Mouse (Mus musculus): ENCODE data around the gene Ak6.

Gene Ak6

GRCm38 (mm10) chr13:100650550-100651438, at the start of gene Ak6, which contains the start of gene Rad17:
Gene Ak6 (plus strand): TSS chr13:100650979.
Gene Rad17 (minus strand): TSS chr13:100651051.
- peak; percentile 89 to 95 for DNase-seq (ENCODE audit: low spot score in 2 of 2)

DNA sequence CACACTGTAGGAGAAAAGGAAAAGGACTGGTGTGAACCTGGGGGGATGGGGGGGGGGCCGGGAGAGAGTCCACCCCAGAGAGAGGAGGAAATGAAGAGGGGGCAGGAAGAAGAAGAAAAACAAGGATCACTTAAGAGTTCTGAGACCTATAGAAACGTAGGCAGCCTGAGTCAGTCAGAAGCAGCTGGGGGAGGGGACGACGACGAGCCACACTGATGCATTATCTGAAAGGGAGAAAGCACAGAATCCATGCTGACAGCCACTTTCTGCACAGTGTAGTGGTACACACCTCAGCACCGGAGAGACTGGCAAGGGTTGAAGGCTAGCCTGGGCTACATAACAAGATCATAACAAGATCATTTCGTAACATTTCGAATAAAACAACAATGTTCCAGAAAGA, 49.7 kb upstream of the Ak6 start:
- no peak for DNase-seq (ENCODE audit: low spot score in 2 of 2)

DNA sequence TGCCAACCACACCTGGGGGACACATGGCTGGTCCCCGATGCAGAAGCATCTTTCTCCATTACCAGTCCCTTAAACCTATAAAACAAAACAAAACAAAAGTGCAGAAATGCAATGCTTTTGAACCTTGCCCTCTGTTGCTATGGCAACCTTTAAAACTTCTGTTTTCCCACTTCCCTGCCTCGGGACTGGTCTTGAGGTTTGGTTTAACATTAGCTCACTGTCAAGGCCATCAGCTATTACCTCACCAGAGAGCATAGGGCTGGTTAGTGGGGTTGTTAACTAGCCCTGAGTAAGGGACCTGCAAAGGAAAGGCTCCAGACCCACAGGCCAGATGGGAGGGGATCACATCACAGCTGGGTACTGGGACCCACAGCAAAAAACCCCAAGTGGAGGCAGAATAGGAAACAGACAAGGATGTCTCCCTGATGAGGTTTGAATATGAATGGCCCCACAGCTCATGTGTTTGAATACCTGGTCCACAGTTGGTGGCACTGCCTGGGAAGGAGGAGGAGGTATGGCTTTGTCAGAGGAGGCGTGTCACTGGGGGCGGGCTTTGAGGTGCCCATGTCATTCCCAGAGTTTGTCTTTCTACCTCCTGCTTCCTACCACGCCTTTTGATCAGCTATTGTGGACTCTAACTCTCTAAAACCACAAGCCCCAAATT, 48.4 kb upstream of the Ak6 start:
- no peak for DNase-seq (ENCODE audit: low spot score in 2 of 2)

GRCm38 (mm10) chr13:100603031-100603737, 47.6 kb upstream of the Ak6 start:
- DNase-seq (ENCODE audit: low spot score in 2 of 2), result no peak

DNA sequence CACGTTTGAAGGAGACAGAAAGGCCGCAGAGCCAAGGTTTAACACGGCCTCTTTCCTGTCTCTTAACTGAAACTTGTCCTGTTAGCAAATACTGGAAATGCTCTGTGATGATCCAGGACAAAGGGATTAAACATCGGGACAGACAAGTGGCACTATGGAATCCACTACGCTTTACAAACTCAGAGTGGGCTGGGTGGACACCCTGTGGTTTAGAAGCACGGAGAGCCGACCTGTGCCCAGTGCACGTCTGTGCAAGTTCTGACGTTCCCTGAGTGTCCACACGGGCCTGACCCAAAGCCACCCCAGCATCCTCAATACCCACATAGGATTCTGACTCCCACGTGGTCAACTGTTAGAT, 47.1 kb upstream of the Ak6 start:
- DNase-seq (ENCODE audit: low spot score in 2 of 2), result no peak

- no peak for DNase-seq (ENCODE audit: low spot score in 2 of 2)
Measured at GRCm38 (mm10) chr13:100605845-100606244, 44.9 kb upstream of the Ak6 start.

DNA sequence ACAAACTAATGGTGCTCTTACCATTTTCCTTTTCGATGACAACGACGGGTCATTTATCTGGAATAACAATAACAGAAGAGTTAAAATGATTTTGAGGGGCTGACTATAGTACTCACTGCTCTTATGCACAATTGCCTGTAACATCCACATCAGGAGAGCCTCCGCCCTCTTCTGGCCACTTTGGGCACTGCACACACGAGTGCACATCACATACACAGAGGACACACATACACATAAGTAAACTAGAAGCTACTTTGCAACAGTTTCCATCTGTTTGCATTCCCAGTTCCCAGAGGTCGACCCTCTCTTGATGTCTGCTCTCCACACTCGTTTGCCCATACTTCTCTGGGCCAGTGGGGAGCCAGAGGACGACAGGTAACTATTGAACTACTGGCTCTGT, 43.0 kb upstream of the Ak6 start:
- no peak for DNase-seq (ENCODE audit: low spot score in 2 of 2)

GRCm38 (mm10) chr13:100611266-100611665, 39.5 kb upstream of the Ak6 start:
- no peak for DNase-seq (ENCODE audit: low spot score in 2 of 2)

DNA sequence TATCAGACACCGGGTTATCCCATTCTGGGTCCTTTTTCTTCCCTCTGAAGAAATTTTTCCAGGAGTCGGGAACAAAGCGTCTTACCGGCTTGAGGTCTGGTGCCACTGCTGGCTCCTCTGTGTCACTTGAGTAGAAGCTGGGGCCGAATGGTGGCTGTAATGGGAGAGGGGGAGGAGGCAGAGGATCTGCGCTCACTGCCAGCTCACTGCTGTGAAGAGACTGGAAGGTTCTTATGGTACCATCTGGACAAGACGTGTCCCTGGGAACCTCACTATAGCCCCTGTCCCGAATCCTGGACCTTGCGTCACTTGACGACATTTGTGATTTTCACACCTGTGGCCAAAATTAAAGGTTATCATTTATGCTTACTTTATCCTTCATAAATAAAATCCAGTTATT, 38.5 kb upstream of the Ak6 start:
- no peak for DNase-seq (ENCODE audit: low spot score in 2 of 2)

GRCm38 (mm10) chr13:100612903-100613302, 37.9 kb upstream of the Ak6 start:
- DNase-seq (ENCODE audit: low spot score in 2 of 2), result no peak

DNA sequence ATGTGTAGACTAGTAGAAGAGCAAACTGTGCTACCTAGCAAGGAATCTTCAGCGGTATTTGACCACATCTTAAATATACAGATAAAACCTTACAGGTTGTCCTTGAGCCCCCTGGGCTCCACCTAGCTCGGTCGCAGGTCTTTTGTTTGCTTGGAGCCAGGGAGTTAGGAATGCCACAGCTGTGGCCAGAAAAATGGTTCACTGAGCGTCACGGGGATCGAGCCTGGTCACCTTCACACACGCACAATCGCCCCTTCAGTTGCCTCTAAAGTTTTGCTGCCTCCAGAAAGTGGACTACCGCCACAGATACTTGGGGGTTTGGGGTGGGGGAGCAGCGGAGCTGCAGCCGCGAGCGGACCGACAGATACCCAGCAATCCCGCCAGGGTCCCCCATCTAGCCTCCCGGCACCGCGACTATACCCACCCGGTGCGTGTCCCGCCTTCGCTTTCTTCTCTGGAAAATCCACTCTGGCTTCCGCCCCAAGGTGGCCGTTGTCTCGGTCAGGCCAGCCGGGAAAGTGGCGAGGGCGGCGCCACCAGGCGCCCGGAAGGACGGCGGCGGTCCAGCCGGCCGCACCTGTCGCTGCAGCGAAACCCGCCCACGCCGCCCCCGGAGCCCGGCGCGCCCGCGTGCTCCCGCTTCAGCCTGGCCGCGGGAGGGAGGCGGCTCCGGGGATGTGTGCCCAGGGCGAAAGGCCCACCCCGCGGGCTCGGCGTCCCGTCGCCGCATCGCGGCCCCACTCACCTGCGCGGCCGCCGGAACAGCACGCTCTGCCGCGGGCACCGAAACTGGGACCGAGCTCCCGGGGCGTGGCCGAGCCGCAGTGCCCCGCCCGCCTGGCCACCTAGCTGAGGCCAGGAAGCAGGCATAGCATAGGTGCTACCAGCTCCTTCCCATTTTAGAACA, 34.3 kb upstream of the Ak6 start, which contains the start of gene Marveld2:
Marveld2 (minus strand) TSS at position 791 of the 907 bp plus-strand sequence.
- peak; percentile 27 to 46 for DNase-seq (ENCODE audit: low spot score in 2 of 2)

GRCm38 (mm10) chr13:100617583-100617982, 33.2 kb upstream of the Ak6 start:
- DNase-seq (ENCODE audit: low spot score in 2 of 2), result no peak

- no peak for DNase-seq (ENCODE audit: low spot score in 2 of 2)
Measured at GRCm38 (mm10) chr13:100622241-100622640, 28.5 kb upstream of the Ak6 start.

DNA sequence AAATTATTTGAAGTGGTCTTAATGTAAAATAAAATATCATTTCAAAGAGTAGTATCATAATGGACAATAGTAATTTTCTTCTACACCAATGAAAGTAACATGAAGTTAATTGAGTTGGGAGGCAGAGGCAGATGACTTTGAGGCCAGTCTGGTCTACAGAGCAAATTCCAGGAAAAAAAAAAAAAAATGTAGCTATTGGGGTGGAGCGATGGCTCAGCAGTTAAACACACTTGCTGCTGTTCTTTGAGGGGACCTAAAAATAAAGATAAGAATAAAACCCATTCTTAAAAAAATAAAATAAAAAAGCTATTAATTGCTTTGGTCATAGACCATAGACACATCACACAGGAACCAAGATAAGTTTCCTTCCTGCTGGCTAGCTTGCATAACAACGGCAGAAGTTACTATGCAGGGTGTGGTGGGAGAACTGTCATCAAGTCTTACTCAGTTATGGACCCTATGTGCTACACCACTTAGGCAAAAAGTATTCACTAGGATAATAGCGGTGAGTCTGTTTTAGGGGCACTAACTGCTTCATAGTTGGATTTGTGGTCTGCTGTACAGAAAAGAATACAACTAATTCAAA, 16.6 kb upstream of the Ak6 start:
- DNase-seq (ENCODE audit: low spot score in 2 of 2), result no peak

- DNase-seq (ENCODE audit: low spot score in 2 of 2), result peak in 1 of 2 experiments; percentile 33
Measured at GRCm38 (mm10) chr13:100642471-100643209, 8.1 kb upstream of the Ak6 start.

GRCm38 (mm10) chr13:100648223-100648622, 2.6 kb upstream of the Ak6 start:
- DNase-seq (ENCODE audit: low spot score in 2 of 2), result no peak

- DNase-seq (ENCODE audit: low spot score in 2 of 2), result no peak
Measured at GRCm38 (mm10) chr13:100651439-100652186, 834 bp downstream of the Ak6 start, which contains the start of gene Taf9. Gene Taf9 (plus strand): TSS chr13:100651579.

DNA sequence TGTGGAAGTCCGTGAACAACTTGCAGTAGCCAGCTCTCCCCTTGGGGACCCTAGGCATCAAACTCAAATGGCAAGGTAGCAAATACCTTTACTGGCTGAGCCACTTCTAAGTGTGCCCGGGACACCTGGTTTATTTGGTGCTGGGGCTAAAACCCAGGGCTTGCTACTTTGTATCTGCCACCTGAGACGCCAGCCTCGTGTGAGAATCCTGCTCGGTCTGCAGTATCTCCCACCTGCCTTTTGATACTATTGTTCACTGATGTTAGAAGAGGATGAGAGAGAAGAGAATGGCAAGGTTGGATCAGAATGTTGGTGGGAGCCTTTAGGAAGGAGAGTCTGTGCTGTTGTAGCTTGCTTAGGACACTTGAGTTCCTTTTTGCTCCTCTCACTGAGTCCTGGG, 7.3 kb downstream of the Ak6 start:
- no peak for DNase-seq (ENCODE audit: low spot score in 2 of 2)

DNA sequence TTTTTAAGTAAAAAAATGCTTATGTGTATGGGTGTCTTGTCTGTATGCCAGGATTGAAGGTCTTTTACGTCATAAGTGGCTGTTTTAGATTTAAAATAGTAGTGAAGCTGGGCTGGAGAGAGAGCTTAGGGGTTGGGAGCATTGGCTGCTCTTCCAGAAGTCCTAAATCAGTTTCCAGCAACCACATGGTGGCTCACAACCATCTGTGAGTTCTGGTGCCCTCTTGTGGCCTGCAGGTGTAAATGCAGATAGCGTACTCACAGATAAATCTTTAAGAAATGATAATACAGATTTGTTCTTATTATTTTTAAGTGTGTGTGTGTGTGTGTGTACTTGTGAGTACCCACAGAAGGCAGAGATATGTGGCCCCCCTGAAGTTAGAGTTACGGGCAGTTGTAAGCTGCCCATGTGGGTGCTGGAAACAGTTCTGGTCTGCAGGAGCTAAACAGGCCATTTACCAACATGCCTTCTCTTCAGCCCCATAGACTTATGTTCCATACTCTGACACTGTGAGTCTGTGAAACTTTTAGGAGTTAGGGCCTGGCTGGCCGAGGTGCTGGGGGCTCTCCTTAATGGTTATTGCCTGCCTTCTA, 9.2 kb downstream of the Ak6 start:
- DNase-seq (ENCODE audit: low spot score in 2 of 2), result peak; percentile 23 to 59

Measured in natural killer cell, adult 2 months (primary cell).